Mouse (Mus musculus): ENCODE data around the gene Arsg. TPM values are rescaled to one million over a fixed set of nuclear protein-coding genes. Genes with fewer than 3 reads are reported as not detected.

Gene Arsg
- polyA plus RNA-seq, 1 experiment from 2014 or later: 2.7 TPM

- whole genome bisulfite sequencing: 77% methylated on average over 5 of the region's 5 CpGs
Measured at GRCm38 (mm10) chr11:109536939-109537338, 63.8 kb downstream of the Arsg start.

GRCm38 (mm10) chr11:109539290-109539689, 66.1 kb downstream of the Arsg start:
- WGBS: 57% methylated on average over 6 of the region's 6 CpGs
- no peak overlapping the region for H3K9ac ChIP-seq
- 0 out of 2 replicates have a peak, but pooled peaks cover under 1% of the 10 kb centered on the region for H3K4me1 ChIP-seq
- no peaks in the 10 kb centered on the region for H3K36me3 ChIP-seq
- no peaks in the 10 kb centered on the region for H3K27me3 ChIP-seq (replicated peaks)
- ATAC-seq (ENCODE audit: low FRiP score, low read depth): no peak
- no peaks in the 10 kb centered on the region for H3K9me3 ChIP-seq
- no peak overlapping the region for H3K27ac ChIP-seq
- H3K4me3 ChIP-seq: no peak overlapping the region
- H3K4me2 ChIP-seq (replicated peaks): no peak overlapping the region

More at GRCm38 (mm10) chr11:109536939-109537338, 63.8 kb downstream of the Arsg start:
- H3K4me2 ChIP-seq (replicated peaks): no peak overlapping the region
- H3K4me1 ChIP-seq: no peaks in the 10 kb centered on the region
- H3K27me3 ChIP-seq (replicated peaks): no peaks in the 10 kb centered on the region
- no peaks in the 10 kb centered on the region for H3K36me3 ChIP-seq
- no peak overlapping the region for H3K4me3 ChIP-seq
- no peaks in the 10 kb centered on the region for H3K9me3 ChIP-seq
- no peak overlapping the region for H3K27ac ChIP-seq
- H3K9ac ChIP-seq: no peak overlapping the region
- ATAC-seq (ENCODE audit: low FRiP score, low read depth): no peak

GRCm38 (mm10) chr11:109543466-109543865, 70.3 kb downstream of the Arsg start:
- ATAC-seq (ENCODE audit: low FRiP score, low read depth): no peak
- H3K36me3 ChIP-seq: no peaks in the 10 kb centered on the region
- WGBS: 90% methylated on average over 9 of the region's 9 CpGs

GRCm38 (mm10) chr11:109544432-109544831, 71.3 kb downstream of the Arsg start:
- H3K27ac ChIP-seq: no peak overlapping the region
- no peaks in the 10 kb centered on the region for H3K36me3 ChIP-seq
- no peaks in the 10 kb centered on the region for H3K9me3 ChIP-seq
- no peak overlapping the region for H3K9ac ChIP-seq
- H3K27me3 ChIP-seq (replicated peaks): no peaks in the 10 kb centered on the region
- no peak for ATAC-seq (ENCODE audit: low FRiP score, low read depth)
- no peak overlapping the region for H3K4me2 ChIP-seq (replicated peaks)
- 55% methylated on average over 7 of the region's 7 CpGs for WGBS
- H3K4me3 ChIP-seq: no peak overlapping the region
- H3K4me1 ChIP-seq: 0 out of 2 replicates have a peak, but pooled peaks cover 4% of the 10 kb centered on the region

More at GRCm38 (mm10) chr11:109543466-109543865, 70.3 kb downstream of the Arsg start:
- no peak overlapping the region for H3K27ac ChIP-seq
- H3K4me1 ChIP-seq: 0 out of 2 replicates have a peak, but pooled peaks cover 4% of the 10 kb centered on the region
- no peak overlapping the region for H3K4me2 ChIP-seq (replicated peaks)
- H3K4me3 ChIP-seq: no peak overlapping the region
- H3K9ac ChIP-seq: no peak overlapping the region
- no peaks in the 10 kb centered on the region for H3K27me3 ChIP-seq (replicated peaks)
- H3K9me3 ChIP-seq: no peaks in the 10 kb centered on the region

GRCm38 (mm10) chr11:109545265-109545664, 72.1 kb downstream of the Arsg start:
- no peak for ATAC-seq (ENCODE audit: low FRiP score, low read depth)
- H3K9ac ChIP-seq: no peak overlapping the region
- H3K27me3 ChIP-seq (replicated peaks): no peaks in the 10 kb centered on the region
- H3K4me1 ChIP-seq: 0 out of 2 replicates have a peak, but pooled peaks cover 4% of the 10 kb centered on the region
- H3K4me3 ChIP-seq: no peak overlapping the region
- no peaks in the 10 kb centered on the region for H3K36me3 ChIP-seq
- H3K4me2 ChIP-seq (replicated peaks): no peak overlapping the region
- WGBS: 78% methylated on average over 7 of the region's 7 CpGs
- H3K27ac ChIP-seq: no peak overlapping the region
- no peaks in the 10 kb centered on the region for H3K9me3 ChIP-seq

GRCm38 (mm10) chr11:109545700-109546143, 72.5 kb downstream of the Arsg start:
- Histone ChIP-seq H3K9me3 (no peaks in the 10 kb centered on the region), H3K36me3 (no peaks in the 10 kb centered on the region), H3K27me3 (replicated peaks) (no peaks in the 10 kb centered on the region), H3K4me3 (no peak overlapping the region), H3K4me1 (0 out of 2 replicates have a peak, but pooled peaks cover 4% of the 10 kb centered on the region), H3K9ac (no peak overlapping the region), H3K27ac (no peak overlapping the region), H3K4me2 (replicated peaks) (no peak overlapping the region)
- no peak for ATAC-seq (ENCODE audit: low FRiP score, low read depth)
- 73% methylated on average over 12 of the region's 12 CpGs for WGBS

GRCm38 (mm10) chr11:109546305-109547001, 73.3 kb downstream of the Arsg start:
- WGBS: 72% methylated on average over 16 of the region's 16 CpGs
- Histone ChIP-seq H3K27ac (no peak overlapping the region), H3K9me3 (no peaks in the 10 kb centered on the region), H3K9ac (no peak overlapping the region), H3K4me2 (replicated peaks) (no peak overlapping the region), H3K4me3 (no peak overlapping the region), H3K4me1 (0 out of 2 replicates have a peak, but pooled peaks cover 4% of the 10 kb centered on the region), H3K36me3 (no peaks in the 10 kb centered on the region), H3K27me3 (replicated peaks) (no peaks in the 10 kb centered on the region)
- no peak for ATAC-seq (ENCODE audit: low FRiP score, low read depth)

GRCm38 (mm10) chr11:109547652-109548051, 74.5 kb downstream of the Arsg start:
- H3K4me2 ChIP-seq (replicated peaks): no peak overlapping the region
- no peak for ATAC-seq (ENCODE audit: low FRiP score, low read depth)
- H3K27ac ChIP-seq: no peak overlapping the region
- 100% methylated on average over 1 of the region's 1 CpGs for WGBS
- 0 out of 2 replicates have a peak, but pooled peaks cover 4% of the 10 kb centered on the region for H3K4me1 ChIP-seq
- H3K9me3 ChIP-seq: no peaks in the 10 kb centered on the region
- H3K36me3 ChIP-seq: no peaks in the 10 kb centered on the region
- no peak overlapping the region for H3K4me3 ChIP-seq
- no peak overlapping the region for H3K9ac ChIP-seq
- no peaks in the 10 kb centered on the region for H3K27me3 ChIP-seq (replicated peaks)

- no peak overlapping the region for H3K9ac ChIP-seq
- H3K27me3 ChIP-seq (replicated peaks): no peaks in the 10 kb centered on the region
- no peaks in the 10 kb centered on the region for H3K9me3 ChIP-seq
- ATAC-seq (ENCODE audit: low FRiP score, low read depth): no peak
- no peak overlapping the region for H3K4me3 ChIP-seq
- no peaks in the 10 kb centered on the region for H3K36me3 ChIP-seq
- H3K4me2 ChIP-seq (replicated peaks): no peak overlapping the region
- H3K27ac ChIP-seq: no peak overlapping the region
- no peaks in the 10 kb centered on the region for H3K4me1 ChIP-seq
- WGBS: 79% methylated on average over 5 of the region's 5 CpGs
Measured at GRCm38 (mm10) chr11:109549599-109550290, 76.6 kb downstream of the Arsg start.

GRCm38 (mm10) chr11:109553921-109554320, 80.7 kb downstream of the Arsg start:
- H3K4me3 ChIP-seq: no peak overlapping the region
- no peak overlapping the region for H3K27ac ChIP-seq
- H3K4me1 ChIP-seq: no peaks in the 10 kb centered on the region
- no peak overlapping the region for H3K9ac ChIP-seq
- H3K27me3 ChIP-seq (replicated peaks): no peaks in the 10 kb centered on the region
- WGBS: 91% methylated on average over 4 of the region's 4 CpGs
- H3K9me3 ChIP-seq: no peaks in the 10 kb centered on the region
- H3K36me3 ChIP-seq: no peaks in the 10 kb centered on the region
- H3K4me2 ChIP-seq (replicated peaks): no peak overlapping the region
- no peak for ATAC-seq (ENCODE audit: low FRiP score, low read depth)

- Histone ChIP-seq H3K4me3 (no peak overlapping the region), H3K27me3 (replicated peaks) (no peaks in the 10 kb centered on the region), H3K4me2 (replicated peaks) (no peak overlapping the region), H3K9ac (no peak overlapping the region), H3K27ac (no peak overlapping the region), H3K36me3 (no peaks in the 10 kb centered on the region), H3K9me3 (no peaks in the 10 kb centered on the region), H3K4me1 (no peaks in the 10 kb centered on the region)
- WGBS: 62% methylated on average over 3 of the region's 3 CpGs
- ATAC-seq (ENCODE audit: low FRiP score, low read depth): no peak
Measured at GRCm38 (mm10) chr11:109554443-109554842, 81.3 kb downstream of the Arsg start.

GRCm38 (mm10) chr11:109556130-109556529, 83.0 kb downstream of the Arsg start:
- no peak for ATAC-seq (ENCODE audit: low FRiP score, low read depth)
- Histone ChIP-seq H3K27me3 (replicated peaks) (no peaks in the 10 kb centered on the region), H3K9me3 (no peaks in the 10 kb centered on the region), H3K9ac (no peak overlapping the region), H3K36me3 (no peaks in the 10 kb centered on the region), H3K4me2 (replicated peaks) (no peak overlapping the region), H3K27ac (no peak overlapping the region), H3K4me1 (no peaks in the 10 kb centered on the region), H3K4me3 (no peak overlapping the region)
- 89% methylated on average over 6 of the region's 6 CpGs for WGBS
